ENCODE assay signal across 8 mouse cellular contexts in the genomic region with DNA sequence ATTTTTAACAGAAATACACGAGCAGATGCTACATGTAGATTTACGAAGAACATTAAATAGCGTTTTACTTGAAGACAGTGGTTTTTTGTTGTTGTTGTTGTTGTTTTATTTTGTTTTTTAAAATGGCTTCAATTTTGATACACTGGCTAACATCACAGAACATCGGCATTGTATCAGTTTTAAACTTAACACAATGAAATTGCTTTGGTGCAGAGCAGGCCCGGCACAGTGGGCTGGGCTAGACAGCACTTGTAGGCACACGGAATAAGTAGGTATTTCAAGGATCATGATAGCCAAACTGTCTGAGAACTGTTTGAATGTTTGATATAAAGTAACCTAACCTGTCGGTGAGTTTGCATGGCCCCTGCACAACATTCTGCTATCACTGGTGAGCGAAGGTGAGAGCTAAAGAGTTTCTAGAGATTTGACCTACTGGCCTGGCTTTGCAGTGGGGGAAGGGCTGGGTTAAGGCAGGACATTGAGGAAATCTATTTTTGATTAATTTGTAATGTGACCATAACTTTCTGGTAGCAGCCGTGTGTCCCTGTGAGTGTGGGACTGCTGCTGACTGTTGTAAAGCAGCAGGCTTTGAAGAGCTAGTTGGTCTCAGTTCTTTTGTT. TPM values are rescaled to one million over a fixed set of nuclear protein-coding genes. Genes with fewer than 3 reads are reported as not detected.
A peak's percentile ranks its signal among the peaks of the same experiment; 100 is the strongest.
DNase-seq lines count a peak whose midpoint lies in the region; ATAC-seq and TF ChIP-seq lines count a peak whose summit lies in the region.

No protein-coding gene starts in this region.

- TF ChIP-seq CTCF in bone marrow macrophage, adult 2 months (IDR thresholded peaks at IDR 0.05; ENCODE audit: low read depth, low read length), result no peak

- intact Hi-C loops in heart, postnatal 36 days (cut with DNase I), result no loop called here

- peak overlapping the region; percentile 57 for H3K4me3 ChIP-seq in heart, embryonic 11.5 days (ENCODE audit: low read depth, low read length)
- 0 out of 2 replicates have a peak overlapping the region, but pooled peaks have one; percentile 18 for H3K4me3 ChIP-seq in bone marrow macrophage, adult 2 months (ENCODE audit: insufficient read depth, low read length)
- H3K4me3 ChIP-seq in forebrain, embryonic 16.5 days (replicated peaks; ENCODE audit: low read length), result peak overlapping the region; percentile 67
- peak overlapping the region; percentile 62 for H3K4me3 ChIP-seq in midbrain, embryonic 10.5 days

- peaks cover 13% of the 10 kb centered on the region for H3K4me1 ChIP-seq in heart, embryonic 11.5 days (ENCODE audit: control insufficient read depth, insufficient read depth, low read length)
- H3K4me1 ChIP-seq in bone marrow macrophage, adult 2 months (ENCODE audit: control insufficient read depth, insufficient read depth, low read length), result peaks cover 27% of the 10 kb centered on the region
- H3K4me1 ChIP-seq in forebrain, embryonic 16.5 days (replicated peaks; ENCODE audit: control insufficient read depth, insufficient read depth, low read length), result peaks cover 21% of the 10 kb centered on the region
- peaks cover 36% of the 10 kb centered on the region for H3K4me1 ChIP-seq in midbrain, embryonic 10.5 days

- no peak for ATAC-seq in heart, embryonic 11.5 days (replicated peaks; ENCODE audit: insufficient number of reproducible peaks, low FRiP score, low TSS enrichment)
- ATAC-seq in forebrain, embryonic 16.5 days, result 0 out of 2 replicates have a peak, but pooled peaks have one; percentile 10

- no peak for DNase-seq in heart, postnatal 36 days
- peak; percentile 18 for DNase-seq in midbrain, embryonic 10.5 days (ENCODE audit: low spot score)
- DNase-seq in c-Kit-positive CD71-positive TER-119-positive erythroid progenitor cells, embryonic 14.5 days (ENCODE audit: low spot score), result no peak
- DNase-seq in right cerebral cortex, postnatal 36 days (ENCODE audit: low spot score in 2 of 2), result no peak
- DNase-seq in right cerebral cortex, adult 2 months (ENCODE audit: low spot score in 2 of 2), result no peak

- H3K9me3 ChIP-seq in heart, embryonic 11.5 days (replicated peaks; ENCODE audit: control insufficient read depth, low read length), result no peaks in the 10 kb centered on the region
- no peaks in the 10 kb centered on the region for H3K9me3 ChIP-seq in forebrain, embryonic 16.5 days (ENCODE audit: control insufficient read depth, low read length)
- no peaks in the 10 kb centered on the region for H3K9me3 ChIP-seq in midbrain, embryonic 10.5 days (replicated peaks)

- no peak overlapping the region for H3K27ac ChIP-seq in heart, embryonic 11.5 days (ENCODE audit: low read depth, low read length)
- H3K27ac ChIP-seq in bone marrow macrophage, adult 2 months (ENCODE audit: insufficient read depth, low read depth, low read length), result no peak overlapping the region
- H3K27ac ChIP-seq in forebrain, embryonic 16.5 days (ENCODE audit: low read length), result no peak overlapping the region
- H3K27ac ChIP-seq in midbrain, embryonic 10.5 days (replicated peaks), result peak overlapping the region; percentile 95

- H3K4me2 ChIP-seq in heart, embryonic 11.5 days, result peak overlapping the region; percentile 77
- peak overlapping the region; percentile 73 for H3K4me2 ChIP-seq in forebrain, embryonic 16.5 days (ENCODE audit: low read length)

- H3K9ac ChIP-seq in heart, embryonic 11.5 days (ENCODE audit: low read depth, low read length), result peak overlapping the region; percentile 63
- H3K9ac ChIP-seq in forebrain, embryonic 16.5 days (replicated peaks; ENCODE audit: low read depth, low read length), result peak overlapping the region; percentile 57

- no peak for TF ChIP-seq POLR2A in bone marrow macrophage, adult 2 months (IDR thresholded peaks at IDR 0.05; ENCODE audit: borderline replicate concordance, low read depth, low read length)

- 49% methylated on average over 9 of the region's 9 CpGs for WGBS in heart, embryonic 11.5 days (ENCODE audit: insufficient replicate concordance)
- 49% methylated on average over 9 of the region's 9 CpGs for WGBS in forebrain, embryonic 16.5 days
- WGBS in midbrain, embryonic 10.5 days, result 70% methylated on average over 9 of the region's 9 CpGs

- H3K36me3 ChIP-seq in heart, embryonic 11.5 days (ENCODE audit: control insufficient read depth, insufficient read depth, low read length), result no peaks in the 10 kb centered on the region
- no peaks in the 10 kb centered on the region for H3K36me3 ChIP-seq in forebrain, embryonic 16.5 days (ENCODE audit: control insufficient read depth, insufficient read depth)
- no peaks in the 10 kb centered on the region for H3K36me3 ChIP-seq in midbrain, embryonic 10.5 days

- no peaks in the 10 kb centered on the region for H3K27me3 ChIP-seq in heart, embryonic 11.5 days (ENCODE audit: control insufficient read depth, insufficient read depth, low read length)
- no peaks in the 10 kb centered on the region for H3K27me3 ChIP-seq in forebrain, embryonic 16.5 days (replicated peaks; ENCODE audit: control insufficient read depth, insufficient read depth, low read length)
- H3K27me3 ChIP-seq in midbrain, embryonic 10.5 days (ENCODE audit: low read depth, poor library complexity, severe bottlenecking), result no peaks in the 10 kb centered on the region

RNA-seq across cellular contexts. Expression of gene St7, which starts 57.4 kb away (rescaled TPM):
- 26.9 and 31.6 TPM in 2 replicates for polyA plus RNA-seq in heart, embryonic 11.5 days (2014; fragmentation: Nextera tagmentation; extraction: Ambion mirVana)
- total RNA-seq in heart, postnatal 36 days (2021), result 10 to 100 TPM; 15.6 to 17.4 TPM
- 5.3 and 7.5 TPM in 2 replicates for polyA plus RNA-seq in bone marrow macrophage, adult 2 months (2012; ENCODE audit: insufficient read depth, insufficient read length, missing spikeins)
- 68.0 and 70.6 TPM in 2 replicates for polyA plus RNA-seq in forebrain, embryonic 16.5 days (2015; fragmentation: Nextera tagmentation; extraction: Ambion mirVana)
- polyA plus RNA-seq in midbrain, embryonic 10.5 days (2016; fragmentation: Nextera tagmentation; extraction: Ambion mirVana), result 23.8 and 31.3 TPM in 2 replicates
